Mouse (Mus musculus): Measurements from ENCODE around the gene Gm29609.
A peak's percentile ranks its signal among the peaks of the same experiment; 100 is the strongest.

The Gm29609 gene

DNA sequence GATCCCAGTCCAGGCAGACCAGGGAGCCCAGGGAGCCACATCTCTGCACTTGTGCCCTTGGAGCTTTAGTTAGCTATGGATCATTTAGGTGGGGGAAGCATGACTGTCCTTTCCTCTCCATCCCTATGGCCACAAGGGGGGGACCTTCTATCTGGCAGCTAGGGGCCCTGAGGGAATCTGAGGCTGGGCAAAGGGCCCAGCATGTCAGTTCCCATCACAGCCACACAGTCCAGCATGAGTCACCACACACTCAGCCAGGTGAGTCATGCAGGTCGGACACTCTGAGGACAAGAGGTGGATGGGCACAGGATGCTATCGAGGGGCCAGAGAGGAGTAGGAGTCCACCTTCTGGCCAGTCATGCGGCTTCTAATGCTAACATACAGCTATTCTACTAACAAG is 28.0 kb downstream of the Gm29609 start:
- DNase-seq (ENCODE audit: extremely low spot score, low spot score) = no peak

DNA sequence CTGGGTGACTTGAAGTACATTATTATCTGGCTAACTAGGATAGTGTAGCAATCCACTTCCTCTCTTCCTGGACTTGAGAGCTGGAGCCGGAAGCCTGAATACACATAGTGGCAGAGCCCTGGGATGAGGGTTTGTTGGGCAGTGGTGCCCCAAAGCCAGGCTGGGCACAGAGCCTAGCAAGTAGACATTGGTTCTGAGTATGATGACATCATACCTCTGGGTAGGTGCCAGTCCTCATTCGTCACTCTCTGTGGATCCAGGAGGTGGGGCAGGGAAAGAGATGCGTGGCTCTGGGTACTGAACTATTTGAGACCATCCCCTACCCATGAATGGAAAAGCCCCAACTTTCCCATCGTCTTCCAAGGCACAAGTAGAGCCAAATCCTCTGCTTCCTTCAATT is 29.9 kb downstream of the Gm29609 start:
- no peak for DNase-seq (ENCODE audit: extremely low spot score, low spot score)

- DNase-seq (ENCODE audit: extremely low spot score, low spot score) = peak; percentile 35
Observed at GRCm38 (mm10) chr5:31138968-31139425, 40.7 kb downstream of the Gm29609 start.

- DNase-seq (ENCODE audit: extremely low spot score, low spot score) = peak; percentile 33
Observed at GRCm38 (mm10) chr5:31138241-31138967, 41.3 kb downstream of the Gm29609 start, which contains the start of gene Ucn. Gene Ucn, minus strand, starts transcription at chr5:31138829.

DNA sequence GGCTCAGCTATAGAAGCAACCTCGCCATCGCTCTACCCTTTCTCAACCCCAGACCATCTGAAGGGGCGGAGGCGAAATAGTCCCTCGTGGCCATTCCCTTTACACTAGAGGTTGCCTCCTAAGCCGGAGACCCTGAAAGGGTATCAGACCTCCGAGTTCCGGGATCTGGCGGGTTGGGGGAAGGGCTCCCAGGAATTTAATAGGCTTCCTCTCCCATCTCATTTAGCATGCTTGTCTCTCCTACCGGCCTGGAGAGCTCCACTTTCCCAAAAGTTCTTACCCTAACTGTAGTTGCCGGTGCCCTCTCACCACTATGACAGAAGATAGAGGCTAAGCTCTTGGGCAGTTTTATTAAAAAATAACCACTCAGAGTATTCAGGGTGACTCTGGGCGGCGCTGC is 42.1 kb downstream of the Gm29609 start:
- peak; percentile 28 for DNase-seq (ENCODE audit: extremely low spot score, low spot score)

DNA sequence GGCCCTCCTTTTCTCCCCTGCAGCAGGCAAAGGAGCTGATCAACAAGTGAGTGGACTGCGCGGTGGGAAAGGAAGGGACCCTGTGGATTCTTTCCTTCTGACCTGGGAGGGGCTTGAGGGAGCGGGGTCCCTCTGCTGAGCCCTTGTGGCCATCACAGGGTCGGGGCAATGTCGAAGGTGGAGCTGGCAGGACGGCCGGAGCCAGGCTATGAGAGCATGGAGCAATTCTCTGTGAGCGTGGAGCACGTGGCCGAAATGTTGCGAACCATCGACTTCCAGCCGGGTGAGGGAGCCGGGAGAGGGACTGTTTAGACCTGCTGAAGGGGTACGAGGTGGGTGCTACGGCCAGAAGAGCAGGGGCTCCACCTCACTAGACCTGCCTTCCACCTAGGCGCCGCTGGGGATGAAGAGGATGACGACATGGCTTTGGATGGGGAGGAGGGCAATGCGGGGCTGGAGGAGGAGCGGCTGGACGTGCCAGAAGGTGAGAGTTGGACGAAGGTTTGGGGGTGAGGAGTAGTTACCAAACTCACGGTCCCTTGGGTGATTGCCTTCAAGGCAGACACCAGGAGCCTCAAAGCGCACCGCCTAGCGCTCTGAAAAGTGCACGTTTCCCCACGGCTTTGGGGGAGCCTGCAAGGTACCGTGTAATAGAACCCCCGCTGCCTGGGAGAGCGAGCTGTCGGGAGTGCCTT is 42.8 kb downstream of the Gm29609 start:
- peak; percentile 32 for DNase-seq (ENCODE audit: extremely low spot score, low spot score)

DNA sequence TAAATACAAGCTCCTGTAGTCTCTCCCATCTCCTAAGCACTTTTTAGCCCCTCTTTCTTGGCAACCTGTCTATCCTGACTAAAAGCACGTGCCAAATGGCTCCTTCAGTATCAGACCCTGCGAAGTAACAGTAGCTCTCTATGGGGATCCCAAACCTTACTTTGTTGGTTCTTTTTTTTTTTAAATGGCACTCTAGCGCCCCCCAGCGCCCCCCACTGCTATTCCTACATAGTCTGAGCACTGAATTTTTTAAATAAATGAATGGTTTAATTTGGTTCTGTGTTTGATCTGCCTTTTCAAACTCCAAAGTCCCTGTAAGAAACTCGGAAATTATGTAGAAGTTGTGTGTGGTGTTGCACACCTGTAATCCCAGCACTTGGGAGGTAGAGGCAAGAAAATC is 53.7 kb downstream of the Gm29609 start:
- no peak for DNase-seq (ENCODE audit: extremely low spot score, low spot score)

GRCm38 (mm10) chr5:31123481-31123880 is 56.2 kb downstream of the Gm29609 start:
- DNase-seq (ENCODE audit: extremely low spot score, low spot score) = no peak

GRCm38 (mm10) chr5:31121111-31121510 is 58.6 kb downstream of the Gm29609 start:
- DNase-seq (ENCODE audit: extremely low spot score, low spot score) = no peak

DNA sequence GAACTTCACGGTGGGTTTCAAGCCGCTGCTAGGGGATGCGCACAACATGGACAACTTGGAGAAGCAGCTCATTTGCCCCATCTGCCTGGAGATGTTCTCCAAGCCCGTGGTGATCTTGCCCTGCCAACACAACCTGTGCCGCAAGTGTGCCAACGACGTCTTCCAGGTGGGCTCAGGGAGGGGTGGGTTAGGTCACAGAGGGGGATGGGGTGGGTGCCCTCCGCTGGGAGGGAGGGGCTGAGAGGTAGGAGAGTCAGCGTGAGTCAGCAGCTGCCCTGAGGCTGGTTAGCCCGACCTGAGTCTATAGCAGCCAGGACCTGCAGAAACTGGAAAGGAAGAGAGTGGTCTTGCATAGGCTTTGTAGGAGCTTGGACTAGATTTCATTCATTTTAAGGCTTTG is 62.8 kb downstream of the Gm29609 start:
- DNase-seq (ENCODE audit: extremely low spot score, low spot score) = no peak

- DNase-seq (ENCODE audit: extremely low spot score, low spot score) = no peak
Observed at GRCm38 (mm10) chr5:31116354-31116753, 63.4 kb downstream of the Gm29609 start, which contains the start of gene Trim54. Gene Trim54, plus strand, starts transcription at chr5:31116712.

GRCm38 (mm10) chr5:31110781-31111180 is 68.9 kb downstream of the Gm29609 start:
- DNase-seq (ENCODE audit: extremely low spot score, low spot score) = no peak

DNA sequence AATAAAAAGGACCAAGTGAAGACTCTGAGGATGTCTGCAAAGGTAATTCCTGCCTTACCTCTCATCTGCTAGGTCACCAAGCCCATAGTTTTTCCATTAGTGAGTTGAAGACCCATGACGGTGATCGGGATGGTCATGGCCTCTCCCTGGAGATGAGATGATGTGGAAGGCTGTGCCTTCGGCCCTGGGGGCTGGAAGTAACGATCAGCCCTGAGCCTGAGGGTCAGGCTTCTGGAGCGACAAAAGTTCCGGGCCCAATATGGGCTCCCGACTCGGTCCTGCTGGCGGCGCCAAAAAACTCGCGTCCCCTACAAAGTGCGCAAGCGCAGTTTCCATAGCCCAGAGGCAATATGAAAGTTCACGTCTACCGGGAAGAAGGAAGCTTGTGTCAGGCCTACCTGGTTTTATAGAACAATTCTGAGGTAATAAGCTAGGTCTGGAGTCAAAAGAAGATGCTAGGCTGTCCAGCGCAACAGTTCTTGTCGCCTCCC is 71.7 kb downstream of the Gm29609 start, which contains the start of gene Slc30a3:
TSS of gene Slc30a3 (minus strand) at position 238 of the 491 bp plus-strand sequence.
- no peak for DNase-seq (ENCODE audit: extremely low spot score, low spot score)

DNA sequence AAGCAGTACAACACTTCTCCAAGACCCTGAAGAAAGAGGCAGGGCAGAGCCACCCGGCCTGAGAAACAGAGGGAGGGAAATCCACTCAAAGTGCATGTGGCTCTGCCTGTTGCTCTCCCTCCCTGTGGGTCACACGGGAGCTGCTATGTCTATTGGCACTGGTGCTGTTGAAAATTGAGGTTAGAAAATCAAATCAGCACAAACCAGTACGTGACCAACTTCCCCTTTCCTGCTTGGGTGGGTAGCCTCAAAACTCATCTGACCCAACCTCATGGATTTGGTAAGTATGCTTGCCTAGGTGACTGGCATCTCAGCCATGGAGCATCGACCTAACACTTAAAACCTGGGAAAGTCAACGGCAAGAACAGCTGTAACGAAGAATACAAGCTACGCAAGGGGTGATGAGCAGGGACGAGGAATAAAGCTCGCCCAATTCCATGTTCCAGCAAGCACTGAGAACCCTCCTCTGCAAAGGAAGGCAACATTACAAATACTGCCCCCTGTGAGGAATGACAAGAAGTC is 73.8 kb downstream of the Gm29609 start, which contains the start of gene Dnajc5g:
TSS of gene Dnajc5g (plus strand) at position 472 of the 522 bp plus-strand sequence.
- DNase-seq (ENCODE audit: extremely low spot score, low spot score) = no peak

- DNase-seq (ENCODE audit: extremely low spot score, low spot score) = no peak
Observed at GRCm38 (mm10) chr5:31095711-31096480, 83.8 kb downstream of the Gm29609 start.

DNA sequence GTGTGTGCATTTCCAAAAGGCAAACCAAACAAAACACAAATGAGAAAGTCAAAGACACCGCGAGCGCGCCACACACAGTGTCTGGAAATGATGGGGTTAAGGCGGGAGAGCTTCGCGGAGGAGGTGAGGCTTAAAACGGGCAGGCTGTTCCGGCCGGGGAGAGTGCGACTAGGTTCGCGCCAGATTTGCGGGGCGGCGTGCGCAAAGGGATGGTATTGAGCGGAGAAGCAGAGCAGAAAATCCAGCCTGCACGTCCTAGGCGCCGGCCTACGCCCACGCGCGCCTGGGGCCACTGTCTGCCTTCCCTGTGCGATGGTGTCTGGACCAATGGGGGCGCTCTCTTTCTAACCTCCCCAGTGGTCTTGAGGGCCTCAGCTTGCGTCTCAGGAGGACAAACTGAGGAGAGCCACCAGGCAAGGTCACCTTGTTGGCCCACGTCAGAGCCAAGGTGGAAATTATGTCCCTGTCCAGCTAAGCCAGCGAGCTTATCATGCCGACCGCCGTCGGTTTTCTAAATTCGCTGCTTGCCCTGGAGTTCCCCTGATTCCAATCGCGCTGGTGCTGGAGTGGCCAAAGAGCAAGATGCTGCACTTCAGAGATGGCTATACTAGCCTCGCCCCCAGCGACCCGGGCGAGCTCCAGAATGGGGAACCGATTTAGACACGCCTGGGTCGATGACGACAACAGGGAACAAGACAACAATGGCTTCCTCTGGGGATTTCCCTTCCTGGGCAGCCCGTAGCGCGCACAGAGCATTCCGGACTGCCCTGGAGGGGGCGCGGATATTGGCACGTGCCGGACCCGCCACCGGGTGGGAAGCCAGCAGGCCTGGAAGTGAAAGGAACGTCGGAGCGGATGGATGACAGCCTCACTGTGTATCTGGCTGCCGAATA is 84.7 kb downstream of the Gm29609 start:
- peak; percentile 53 for DNase-seq (ENCODE audit: extremely low spot score, low spot score)

Data from neural tube, embryonic 10.5 days (tissue).